Mouse (Mus musculus): ENCODE measurements around the gene Usp49.
"Not testable (repeated sequence)": the region's sequence is repeated elsewhere in the genome, so short reads cannot be mapped to it uniquely, and the experiment has no call there.

Usp49 gene

GRCm38 (mm10) chr17:47610849-47611660 is 19.4 kb upstream of the Usp49 start, which contains the start of the genes Bysl, Med20 and Gm20517:
Gene Bysl, minus strand, starts transcription at chr17:47611492.
Gene Med20, plus strand, starts transcription at chr17:47611582.
Gene Gm20517, plus strand, starts transcription at chr17:47611589.
- DNase-seq, result peak; percentile 95

- DNase-seq, result no peak
Observed at GRCm38 (mm10) chr17:47611661-47611982, 18.9 kb upstream of the Usp49 start.

GRCm38 (mm10) chr17:47614018-47614417 is 16.5 kb upstream of the Usp49 start:
- peak; percentile 54 to 55 for DNase-seq

- no peak for DNase-seq
Observed at GRCm38 (mm10) chr17:47616119-47616518, 14.4 kb upstream of the Usp49 start.

- no peak for DNase-seq
Observed at GRCm38 (mm10) chr17:47616652-47617051, 13.8 kb upstream of the Usp49 start.

GRCm38 (mm10) chr17:47617605-47618307 is 12.7 kb upstream of the Usp49 start:
- DNase-seq, result no peak

GRCm38 (mm10) chr17:47618556-47619311 is 11.8 kb upstream of the Usp49 start:
- no peak for DNase-seq

- DNase-seq, result no peak
Observed at GRCm38 (mm10) chr17:47622912-47623554, 7.5 kb upstream of the Usp49 start.

GRCm38 (mm10) chr17:47624572-47624971 is 5.9 kb upstream of the Usp49 start:
- not testable (repeated sequence) for DNase-seq

GRCm38 (mm10) chr17:47625088-47625487 is 5.4 kb upstream of the Usp49 start:
- no peak for DNase-seq

- no peak for DNase-seq
Observed at GRCm38 (mm10) chr17:47626031-47626430, 4.5 kb upstream of the Usp49 start.

GRCm38 (mm10) chr17:47627791-47628190 is 2.7 kb upstream of the Usp49 start:
- no peak for DNase-seq

- DNase-seq, result peak; percentile 95 to 96
Observed at GRCm38 (mm10) chr17:47628851-47629676, 1.4 kb upstream of the Usp49 start.

GRCm38 (mm10) chr17:47629717-47630677 is 493 bp upstream of the Usp49 start:
- DNase-seq, result no peak

- DNase-seq, result no peak
Observed at GRCm38 (mm10) chr17:47632181-47632840, 1.8 kb downstream of the Usp49 start.

GRCm38 (mm10) chr17:47633999-47634770 is 3.7 kb downstream of the Usp49 start:
- DNase-seq, result no peak

GRCm38 (mm10) chr17:47642992-47643391 is 12.5 kb downstream of the Usp49 start:
- no peak for DNase-seq

GRCm38 (mm10) chr17:47646683-47647082 is 16.2 kb downstream of the Usp49 start:
- DNase-seq, result peak; percentile 56 to 59

GRCm38 (mm10) chr17:47648966-47649365 is 18.5 kb downstream of the Usp49 start:
- no peak for DNase-seq

Data from thymus, postnatal 36 days (tissue).